Mouse (Mus musculus) intestine, embryonic 14.5 days (tissue): ENCODE results near the gene Rcor3. TPM values are rescaled to one million over a fixed set of nuclear protein-coding genes. Genes with fewer than 3 reads are reported as not detected.
A peak's percentile ranks its signal among the peaks of the same experiment; 100 is the strongest.

Source experiments
- ATAC-seq: fragments of 200-750 bp; cut with Nextera tagmentation; replicated peaks from 2 replicates; pipeline ENCODE4 v1.8.0; 2017; ENCODE audit warnings: low read depth, moderate number of reproducible peaks, moderate TSS enrichment, moderate library complexity; ENCODE audit not compliant: low FRiP score, low TSS enrichment
- DNase-seq: peaks from one replicate; pipeline ENCODE4 v3.0.0-alpha.2; 2018; ENCODE audit warnings: low spot score
- H3K27ac ChIP-seq: fragments of 300-500 bp; sonication (generic); 2 replicates; pipeline ENCODE4 v1.5.1; 2014; ENCODE audit warnings: low read depth, mild to moderate bottlenecking, control low read depth
- H3K27me3 ChIP-seq: fragments of 300-500 bp; sonication (generic); replicated peaks from 2 replicates; pipeline ENCODE4 v1.6.1; 2014; ENCODE audit warnings: low read length, control low read depth; ENCODE audit not compliant: control insufficient read depth, insufficient read depth
- H3K36me3 ChIP-seq: fragments of 300-500 bp; sonication (generic); 2 replicates; pipeline ENCODE4 v1.6.1; 2014; ENCODE audit warnings: low read length, control low read depth; ENCODE audit not compliant: control insufficient read depth, insufficient read depth
- H3K4me1 ChIP-seq: fragments of 300-500 bp; sonication (generic); replicated peaks from 2 replicates; pipeline ENCODE4 v1.6.1; 2014; ENCODE audit warnings: low read length, control low read depth, mixed read lengths; ENCODE audit not compliant: control insufficient read depth, insufficient read depth
- H3K4me2 ChIP-seq: fragments of 300-500 bp; sonication (generic); 2 replicates; pipeline ENCODE4 v1.6.1; 2014; ENCODE audit warnings: low read length
- H3K4me3 ChIP-seq: fragments of 300-500 bp; sonication (generic); 2 replicates; pipeline ENCODE4 v1.5.1; 2014; ENCODE audit warnings: low read depth, low read length, control low read depth, mixed read lengths
- H3K9ac ChIP-seq: fragments of 300-500 bp; sonication (generic); 2 replicates; pipeline ENCODE4 v1.6.1; 2014; ENCODE audit warnings: mild to moderate bottlenecking, low read length
- H3K9me3 ChIP-seq: fragments of 300-500 bp; sonication (generic); 2 replicates; pipeline ENCODE4 v1.6.1; 2016; ENCODE audit warnings: low read length, control low read depth; ENCODE audit not compliant: control insufficient read depth
- WGBS: fragments of 180-500 bp; shearing (Covaris S2); extraction: QIAGEN DNeasy Blood & Tissue Kit; methylation state at CpG from one replicate; pipeline ENCODE4 v1.1.7; 2014; 5-methylcytosine and 5-hydroxymethylcytosine counted together
- polyA plus RNA-seq: library from polyadenylated mRNA; unstranded; fragments of >200 nt; fragmentation: Nextera tagmentation; extraction: Ambion mirVana; gene quantifications from 2 replicates; pipeline ENCODE4 v1.2.1, GENCODE M21; 2014

Rcor3 gene
- polyA plus RNA-seq = 31.1 and 31.3 TPM in 2 replicates

GRCm38 (mm10) chr1:192137926-192138910 lies at the start of gene Rcor3:
Gene Rcor3, minus strand, starts transcription at chr1:192138062.
- peaks cover 18% of the 10 kb centered on the region; the same call in 1 of the 2 replicates for H3K4me1 ChIP-seq
- H3K36me3 ChIP-seq = no peaks in the 10 kb centered on the region
- peak within 1 kb of the TSS; percentile 79 for H3K4me3 ChIP-seq
- WGBS = under 1% methylated on average over 52 of the region's 88 CpGs
- peak within 1 kb of the TSS; percentile 88 for H3K27ac ChIP-seq
- H3K27me3 ChIP-seq = no peaks in the 10 kb centered on the region
- ATAC-seq (peak; percentile 84), DNase-seq (peak; percentile 89)
- no peaks in the 10 kb centered on the region for H3K9me3 ChIP-seq
- H3K9ac ChIP-seq = peak within 1 kb of the TSS; percentile 67
- H3K4me2 ChIP-seq = peak within 1 kb of the TSS; percentile 69

GRCm38 (mm10) chr1:192181696-192182257 lies 43.9 kb upstream of the Rcor3 start:
- 78% methylated on average over 4 of the region's 4 CpGs for WGBS
- DNase-seq (no peak), ATAC-seq (no peak)
- no peak overlapping the region for H3K4me3 ChIP-seq
- no peaks in the 10 kb centered on the region for H3K9me3 ChIP-seq
- H3K9ac ChIP-seq = no peak overlapping the region
- H3K36me3 ChIP-seq = no peaks in the 10 kb centered on the region
- 0 out of 2 replicates have a peak, but pooled peaks cover 3% of the 10 kb centered on the region for H3K27me3 ChIP-seq
- no peak overlapping the region for H3K4me2 ChIP-seq
- no peak overlapping the region for H3K27ac ChIP-seq
- no peaks in the 10 kb centered on the region for H3K4me1 ChIP-seq

GRCm38 (mm10) chr1:192179877-192180276 lies 42.0 kb upstream of the Rcor3 start:
- no peaks in the 10 kb centered on the region for H3K4me1 ChIP-seq
- no peaks in the 10 kb centered on the region for H3K27me3 ChIP-seq
- no peak for DNase-seq
- H3K36me3 ChIP-seq = no peaks in the 10 kb centered on the region
- 43% methylated on average over 3 of the region's 3 CpGs for WGBS
- no peak overlapping the region for H3K27ac ChIP-seq
- no peak overlapping the region for H3K4me3 ChIP-seq
- no peaks in the 10 kb centered on the region for H3K9me3 ChIP-seq
- no peak overlapping the region for H3K9ac ChIP-seq
- no peak overlapping the region for H3K4me2 ChIP-seq
- ATAC-seq = no peak

- Histone ChIP-seq H3K4me2 (no peak overlapping the region), H3K9me3 (no peaks in the 10 kb centered on the region), H3K9ac (no peak overlapping the region), H3K27ac (no peak overlapping the region), H3K36me3 (no peaks in the 10 kb centered on the region), H3K4me3 (no peak overlapping the region), H3K4me1 (no peaks in the 10 kb centered on the region), H3K27me3 (no peaks in the 10 kb centered on the region)
- ATAC-seq = no peak
- DNase-seq = no peak
- 86% methylated on average over 3 of the region's 3 CpGs for WGBS
These were observed 33.6 kb upstream of the Rcor3 start for GRCm38 (mm10) chr1:192171477-192171876.

- no peak for DNase-seq
- Histone ChIP-seq H3K4me1 (no peaks in the 10 kb centered on the region), H3K4me3 (no peak overlapping the region), H3K27ac (no peak overlapping the region), H3K9me3 (no peaks in the 10 kb centered on the region), H3K9ac (no peak overlapping the region), H3K36me3 (no peaks in the 10 kb centered on the region), H3K4me2 (no peak overlapping the region), H3K27me3 (no peaks in the 10 kb centered on the region)
- ATAC-seq = no peak
- 85% methylated on average over 4 of the region's 4 CpGs for WGBS
These were observed 13.3 kb upstream of the Rcor3 start for GRCm38 (mm10) chr1:192151179-192151578.

GRCm38 (mm10) chr1:192140313-192140712 lies 2.5 kb upstream of the Rcor3 start:
- no peaks in the 10 kb centered on the region for H3K9me3 ChIP-seq
- H3K4me2 ChIP-seq = no peak overlapping the region
- no peak overlapping the region for H3K9ac ChIP-seq
- no peak overlapping the region for H3K4me3 ChIP-seq
- 96% methylated on average over 2 of the region's 2 CpGs for WGBS
- ATAC-seq = no peak
- no peak overlapping the region for H3K27ac ChIP-seq
- no peak for DNase-seq
- H3K27me3 ChIP-seq = no peaks in the 10 kb centered on the region
- H3K36me3 ChIP-seq = no peaks in the 10 kb centered on the region
- peaks cover 17% of the 10 kb centered on the region; the same call in 1 of the 2 replicates for H3K4me1 ChIP-seq

- 2% methylated on average over 19 of the region's 61 CpGs for WGBS
- H3K27me3 ChIP-seq = no peaks in the 10 kb centered on the region
- H3K4me2 ChIP-seq = peak overlapping the region; percentile 69
- peaks cover 18% of the 10 kb centered on the region; the same call in 1 of the 2 replicates for H3K4me1 ChIP-seq
- DNase-seq = peak; percentile 87
- ATAC-seq = peak; percentile 37
- H3K4me3 ChIP-seq = peak overlapping the region; percentile 79
- peak overlapping the region; percentile 67 for H3K9ac ChIP-seq
- H3K9me3 ChIP-seq = no peaks in the 10 kb centered on the region
- H3K36me3 ChIP-seq = no peaks in the 10 kb centered on the region
- peak overlapping the region; percentile 88 for H3K27ac ChIP-seq
These were observed 454 bp downstream of the Rcor3 start for GRCm38 (mm10) chr1:192137291-192137925.

GRCm38 (mm10) chr1:192136561-192137290 lies 1.1 kb downstream of the Rcor3 start:
- peak overlapping the region; percentile 88 for H3K27ac ChIP-seq
- ATAC-seq (peak; percentile 83), DNase-seq (peak; percentile 86)
- H3K4me2 ChIP-seq = peak overlapping the region; percentile 69
- H3K9me3 ChIP-seq = no peaks in the 10 kb centered on the region
- H3K4me1 ChIP-seq = peaks cover 18% of the 10 kb centered on the region; the same call in 1 of the 2 replicates
- H3K9ac ChIP-seq = peak overlapping the region; percentile 67
- H3K36me3 ChIP-seq = no peaks in the 10 kb centered on the region
- under 1% methylated on average over 51 of the region's 55 CpGs for WGBS
- no peaks in the 10 kb centered on the region for H3K27me3 ChIP-seq
- H3K4me3 ChIP-seq = peak overlapping the region; percentile 79
